Mouse (Mus musculus): ENCODE data around the gene Acp7. TPM values are rescaled to one million over a fixed set of nuclear protein-coding genes. Genes with fewer than 3 reads are reported as not detected.

Gene Acp7
- total and polyA plus RNA-seq, 3 experiments: not detected

GRCm38 (mm10) chr7:28581721-28582120 lies 49.4 kb downstream of the Acp7 start (continued):
- no peak for TF ChIP-seq MAFK (IDR thresholded peaks at IDR 0.05; ENCODE audit: borderline replicate concordance, low read depth, low read length)

GRCm38 (mm10) chr7:28579826-28580225 lies 51.3 kb downstream of the Acp7 start:
- H3K36me3 ChIP-seq (ENCODE audit: control insufficient read depth in 1 of 2, insufficient read depth in 2 of 2, low read length in 2 of 2): peaks cover 0 to 25% of the 10 kb centered on the region in 2 experiments; a peak in 2 of 4 replicates
- no peaks in the 10 kb centered on the region for H3K9me3 ChIP-seq (replicated peaks; ENCODE audit: insufficient read depth, low read length)
- DNase-seq (ENCODE audit: low read depth, low spot score): no peak
- H3K27me3 ChIP-seq (ENCODE audit: control insufficient read depth in 1 of 2, insufficient read depth in 2 of 2, low read length in 2 of 2): no peaks in the 10 kb centered on the region
- no peak overlapping the region for H3K27ac ChIP-seq (ENCODE audit: control insufficient read depth, low read depth, low read length)
- no peak overlapping the region for H3K9ac ChIP-seq (ENCODE audit: control insufficient read depth, low read depth, low read length, poor library complexity, severe bottlenecking)
- H3K4me1 ChIP-seq (ENCODE audit: control insufficient read depth in 1 of 2, insufficient read depth in 2 of 2, low read length in 2 of 2): peaks cover 39 to 42% of the 10 kb centered on the region in 2 experiments
- H3K4me3 ChIP-seq (ENCODE audit: control insufficient read depth in 1 of 2, insufficient read depth in 1 of 2, low read depth in 2 of 2, low read length in 2 of 2): no peak overlapping the region
- no peak for TF ChIP-seq GATA1 (IDR thresholded peaks at IDR 0.05; ENCODE audit: low read depth, low read length)
- TF ChIP-seq NRF1 (IDR thresholded peaks at IDR 0.05; ENCODE audit: insufficient read depth, low read depth, low read length, poor library complexity, severe bottlenecking): no peak
- no peak for TF ChIP-seq CTCF (IDR thresholded peaks at IDR 0.05 in 2 of 3, conservative IDR thresholded peaks at IDR 0.05 in 1 of 3; ENCODE audit: control insufficient read depth in 1 of 3, insufficient read depth in 1 of 3, low read depth in 2 of 3, low read length in 3 of 3, poor library complexity in 1 of 3, severe bottlenecking in 1 of 3)
- no peak for TF ChIP-seq USF2 (IDR thresholded peaks at IDR 0.05; ENCODE audit: borderline replicate concordance in 1 of 2, insufficient read depth in 1 of 2, low read depth in 1 of 2, low read length in 2 of 2)
- TF ChIP-seq SMC3 (IDR thresholded peaks at IDR 0.05; ENCODE audit: low read depth, low read length): no peak
- no peak for TF ChIP-seq KAT2A (conservative IDR thresholded peaks at IDR 0.05; ENCODE audit: low read depth, low read length)
- TF ChIP-seq ZNF384 (IDR thresholded peaks at IDR 0.05; ENCODE audit: low read depth, low read length): no peak
- no peak for TF ChIP-seq UBTF (IDR thresholded peaks at IDR 0.05; ENCODE audit: borderline replicate concordance, insufficient read depth, low read depth, low read length)
- no peak for TF ChIP-seq EP300 (IDR thresholded peaks at IDR 0.05; ENCODE audit: low read depth in 1 of 2, low read length in 2 of 2)
- TF ChIP-seq MAZ (IDR thresholded peaks at IDR 0.05; ENCODE audit: low read depth, low read length): no peak
- TF ChIP-seq TAL1 (IDR thresholded peaks at IDR 0.05; ENCODE audit: low read length): no peak
- TF ChIP-seq CHD2 (IDR thresholded peaks at IDR 0.05; ENCODE audit: low read length): no peak
- no peak for TF ChIP-seq CHD1 (IDR thresholded peaks at IDR 0.05; ENCODE audit: low read depth, low read length)
- no peak for TF ChIP-seq POLR2AphosphoS5 (IDR thresholded peaks at IDR 0.05; ENCODE audit: borderline replicate concordance, low read depth, low read length)
- no peak for TF ChIP-seq TBP (IDR thresholded peaks at IDR 0.05; ENCODE audit: low read depth, low read length)
- H3K79me2 ChIP-seq (ENCODE audit: control insufficient read depth, insufficient read depth, low read length, poor library complexity): no peaks in the 10 kb centered on the region; the same call in 1 of the 2 replicates

- peaks cover 0 to 15% of the 10 kb centered on the region in 2 experiments; a peak in 2 of 4 replicates for H3K36me3 ChIP-seq (ENCODE audit: control insufficient read depth in 1 of 2, insufficient read depth in 2 of 2, low read length in 2 of 2)
- no peak overlapping the region for H3K9ac ChIP-seq (ENCODE audit: control insufficient read depth, low read depth, low read length, poor library complexity, severe bottlenecking)
- H3K27ac ChIP-seq (ENCODE audit: control insufficient read depth, low read depth, low read length): no peak overlapping the region
Observed at GRCm38 (mm10) chr7:28578543-28579053, 52.5 kb downstream of the Acp7 start.

More at GRCm38 (mm10) chr7:28578543-28579053, 52.5 kb downstream of the Acp7 start:
- Histone ChIP-seq H3K79me2 (ENCODE audit: control insufficient read depth, insufficient read depth, low read length, poor library complexity) (no peaks in the 10 kb centered on the region), H3K27me3 (ENCODE audit: control insufficient read depth in 1 of 2, insufficient read depth in 2 of 2, low read length in 2 of 2) (no peaks in the 10 kb centered on the region), H3K9me3 (replicated peaks; ENCODE audit: insufficient read depth, low read length) (no peaks in the 10 kb centered on the region), H3K4me3 (ENCODE audit: control insufficient read depth in 1 of 2, insufficient read depth in 1 of 2, low read depth in 2 of 2, low read length in 2 of 2) (no peak overlapping the region), H3K4me1 (ENCODE audit: control insufficient read depth in 1 of 2, insufficient read depth in 2 of 2, low read length in 2 of 2) (peaks cover 30 to 31% of the 10 kb centered on the region in 2 experiments)
- no peak for TF ChIP-seq TCF12 (IDR thresholded peaks at IDR 0.05; ENCODE audit: low read depth, low read length)
- no peak for DNase-seq (ENCODE audit: low read depth, low spot score)
